Mouse (Mus musculus): Measurements from ENCODE around the gene Rc3h2. TPM values are rescaled to one million over a fixed set of nuclear protein-coding genes. Genes with fewer than 3 reads are reported as not detected.

Rc3h2 gene
- 10 to 100 TPM; 61.8 to 63.5 TPM for total RNA-seq (2023)

GRCm38 (mm10) chr2:37422306-37423304 is at the start of gene Rc3h2:
Rc3h2 (minus strand) TSS chr2:37422903.

GRCm38 (mm10) chr2:37442611-37443591 is 20.2 kb upstream of the Rc3h2 start, which contains the start of the genes Zbtb26, Zbtb6 and Rabgap1:
Zbtb26 (minus strand) TSS chr2:37443135.
Zbtb6 (minus strand) TSS chr2:37443171.
Rabgap1 (plus strand) TSS chr2:37443279.

GRCm38 (mm10) chr2:37358633-37359540 is 63.8 kb downstream of the Rc3h2 start, which contains the start of gene Pdcl:
Pdcl (minus strand) TSS chr2:37359332.

GRCm38 (mm10) chr2:37326215-37326614 is 96.5 kb downstream of the Rc3h2 start, which contains the start of gene Olfr368:
Olfr368 (plus strand) TSS chr2:37326515.

Other genes with a start within 250 kb of the Rc3h2 start
- under 1 TPM; 0.09 to 0.15 TPM for gene Olfr365, start 234.7 kb downstream of the Rc3h2 start, total RNA-seq (2023)
- not detected for gene Olfr366, start 211.3 kb downstream of the Rc3h2 start, total RNA-seq (2023)
- gene Olfr368, start 96.4 kb downstream of the Rc3h2 start, total RNA-seq (2023), result not detected
- gene Pdcl, start 63.6 kb downstream of the Rc3h2 start, total RNA-seq (2023), result 10 to 100 TPM; 24.8 to 26.2 TPM
- 1 to 10 TPM; 4.1 to 6.1 TPM for gene Zbtb26, start 20.2 kb upstream of the Rc3h2 start, total RNA-seq (2023)
- 10 to 100 TPM; 16.2 to 17.2 TPM for gene Zbtb6, start 20.3 kb upstream of the Rc3h2 start, total RNA-seq (2023)
- gene Rabgap1, start 20.4 kb upstream of the Rc3h2 start, total RNA-seq (2023), result 10 to 100 TPM; 42.2 to 43.5 TPM
- 1 to 10 TPM; 4.9 to 5.8 TPM for gene Gpr21, start 93.4 kb upstream of the Rc3h2 start, total RNA-seq (2023)

Data from T-cell, adult 66 days (primary cell).